Mouse (Mus musculus): ENCODE data around the gene Tle3.

Tle3 gene

DNA sequence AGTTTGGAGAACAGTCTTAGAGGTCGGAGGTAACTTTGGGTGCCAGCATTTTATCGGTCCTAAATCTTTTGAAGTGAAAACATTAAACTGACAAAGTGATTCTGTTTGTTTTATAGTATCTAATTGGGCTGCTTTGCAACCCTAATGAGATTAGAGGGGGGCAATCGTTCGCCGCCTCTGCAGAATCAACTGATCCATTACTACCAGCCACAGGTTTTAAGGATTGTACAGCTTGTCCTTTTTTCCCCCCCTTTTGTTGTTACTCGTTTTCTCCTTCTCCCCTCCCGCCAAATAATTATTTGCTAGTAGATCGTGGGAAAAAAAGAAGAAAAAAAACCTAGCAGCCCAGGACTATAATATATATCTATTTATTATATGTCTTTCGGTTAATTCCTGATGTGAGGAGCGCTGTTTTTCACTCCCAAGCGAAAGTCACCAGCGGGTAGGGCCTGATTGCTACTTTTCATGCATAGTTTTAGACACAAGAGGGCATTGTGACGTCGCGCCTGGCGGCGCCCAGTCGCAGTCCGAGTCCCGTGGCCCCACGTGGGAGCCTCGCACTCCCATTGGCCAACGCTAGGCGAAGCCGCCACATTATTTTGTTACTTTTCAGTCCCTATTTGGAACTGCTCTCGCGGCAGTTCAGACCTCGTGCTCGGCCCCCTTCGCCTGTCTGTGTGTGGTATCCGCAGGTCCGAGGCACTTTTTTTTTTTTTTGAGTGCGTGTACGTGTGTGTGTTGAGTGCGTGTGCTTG, at the start of gene Tle3:
Tle3 (plus strand) TSS at position 612 of the 755 bp plus-strand sequence.
- peak; percentile 95 for DNase-seq (ENCODE audit: extremely low read depth, low read depth)

DNA sequence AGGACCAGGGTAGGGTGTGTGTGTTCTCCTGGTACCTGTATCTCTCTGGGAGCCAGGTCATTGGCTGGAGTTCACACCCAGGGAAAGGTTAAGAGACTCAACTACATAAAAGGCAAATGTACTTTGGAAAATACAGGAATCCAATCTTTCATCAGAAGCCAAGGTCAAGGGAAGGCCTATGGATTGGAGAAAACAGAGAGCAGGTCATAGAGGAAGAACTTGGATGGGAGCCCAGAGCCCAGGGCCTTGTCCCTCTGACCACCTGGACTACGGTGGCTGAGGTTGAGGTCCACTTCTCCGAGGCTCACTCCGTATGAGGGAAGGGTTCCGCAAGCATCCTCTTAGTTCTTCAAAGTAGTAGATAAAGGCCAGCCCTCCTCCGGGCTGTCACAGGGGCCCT, 48.9 kb upstream of the Tle3 start:
- no peak for DNase-seq (ENCODE audit: extremely low read depth, low read depth)

DNA sequence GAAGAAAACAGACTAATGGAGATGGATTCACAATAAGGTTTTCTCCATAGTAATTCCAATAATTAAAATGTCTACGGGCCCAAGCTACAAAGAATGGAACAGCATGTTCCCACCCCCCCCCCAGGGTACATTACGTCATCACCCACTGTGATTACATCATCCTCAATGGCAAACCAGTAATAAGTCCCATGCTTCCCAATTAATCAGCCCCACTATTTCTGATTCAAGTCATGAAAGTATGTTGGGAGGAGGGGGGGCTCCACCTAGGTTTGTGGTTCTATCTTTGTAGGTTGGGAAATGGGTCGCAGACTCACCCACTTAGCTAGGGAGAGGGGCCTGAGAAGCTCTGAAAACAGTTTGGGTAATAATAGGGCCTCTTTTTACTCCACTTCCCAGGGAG, 48.3 kb upstream of the Tle3 start:
- no peak for DNase-seq (ENCODE audit: extremely low read depth, low read depth)

DNA sequence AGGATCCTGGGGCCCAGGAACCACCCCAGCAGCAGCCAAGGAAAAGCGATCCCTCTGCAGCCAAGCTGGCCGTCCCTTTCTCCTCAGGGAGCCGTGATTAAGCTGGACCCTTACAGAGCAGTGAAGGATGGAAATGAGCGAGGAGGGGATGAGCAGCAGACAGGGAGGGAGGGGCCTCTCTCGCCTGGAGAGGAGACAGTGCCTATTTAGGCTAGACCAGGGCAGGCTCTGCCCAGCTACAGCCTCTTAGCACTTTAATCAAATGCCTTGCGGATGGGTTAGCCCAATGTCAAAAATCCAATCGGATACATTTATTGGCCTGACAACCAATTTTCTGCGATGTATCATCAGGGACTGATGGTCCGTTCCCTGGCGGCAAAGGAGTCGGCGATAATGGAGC, 47.8 kb upstream of the Tle3 start:
- no peak for DNase-seq (ENCODE audit: extremely low read depth, low read depth)

DNA sequence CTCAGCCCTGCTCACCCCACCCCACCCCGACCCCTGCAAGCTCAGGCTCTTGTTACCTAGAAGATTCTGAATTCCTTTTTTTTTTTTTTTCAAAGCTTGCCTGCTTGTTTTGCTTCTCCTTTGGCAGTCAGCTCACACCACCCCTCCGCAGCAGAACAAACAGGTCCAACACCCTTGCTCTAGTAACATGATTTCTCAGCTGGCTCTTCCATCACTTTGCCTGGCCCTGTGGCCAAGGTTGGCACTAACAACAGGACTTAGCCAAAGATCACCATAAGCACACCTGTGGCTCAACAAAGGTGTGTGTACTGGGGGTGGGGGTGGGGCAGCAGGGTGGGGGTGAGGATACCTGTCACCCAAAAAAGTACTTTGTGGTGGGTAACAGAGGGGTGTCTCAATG, 47.2 kb upstream of the Tle3 start:
- DNase-seq (ENCODE audit: extremely low read depth, low read depth): no peak

DNA sequence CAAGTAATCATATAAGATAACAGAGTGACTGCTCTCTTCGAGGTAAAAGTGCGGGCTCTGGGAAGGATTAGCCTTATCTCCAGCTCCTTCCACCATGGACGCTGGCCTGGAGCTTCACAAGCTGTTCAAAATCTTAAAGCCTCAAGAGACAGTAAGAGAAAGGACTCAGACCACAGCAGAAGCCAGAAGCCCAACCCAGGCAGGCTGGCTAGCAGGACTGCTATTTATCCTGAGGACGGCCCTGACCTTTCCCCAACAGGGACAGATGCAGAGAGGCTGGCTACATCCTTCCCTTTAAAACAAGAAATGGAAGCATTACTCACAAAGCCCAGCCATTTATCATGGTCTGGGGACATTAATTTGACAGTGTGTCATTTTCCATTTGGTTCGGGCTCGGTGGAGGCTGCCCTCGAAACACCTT, 46.2 kb upstream of the Tle3 start:
- no peak for DNase-seq (ENCODE audit: extremely low read depth, low read depth)

DNA sequence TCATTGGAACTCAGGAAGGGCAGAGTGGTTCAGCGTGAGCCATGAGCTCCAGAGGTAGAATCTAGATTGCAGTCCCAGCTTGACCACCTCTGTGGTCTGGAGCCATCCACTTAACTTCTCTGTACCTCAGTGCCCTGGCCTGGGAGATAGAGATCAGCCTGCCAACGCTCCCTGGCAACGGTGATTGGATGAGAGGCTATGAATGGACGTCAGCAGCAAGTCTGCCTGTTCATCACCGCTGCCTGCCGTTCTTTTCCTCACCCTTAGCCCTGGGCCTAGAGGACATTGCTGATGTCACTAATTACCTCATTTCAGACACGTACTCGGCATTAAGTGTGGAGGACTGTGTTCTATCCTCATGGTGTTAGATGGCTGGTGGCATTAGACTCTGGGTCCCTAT, 45.2 kb upstream of the Tle3 start:
- no peak for DNase-seq (ENCODE audit: extremely low read depth, low read depth)

DNA sequence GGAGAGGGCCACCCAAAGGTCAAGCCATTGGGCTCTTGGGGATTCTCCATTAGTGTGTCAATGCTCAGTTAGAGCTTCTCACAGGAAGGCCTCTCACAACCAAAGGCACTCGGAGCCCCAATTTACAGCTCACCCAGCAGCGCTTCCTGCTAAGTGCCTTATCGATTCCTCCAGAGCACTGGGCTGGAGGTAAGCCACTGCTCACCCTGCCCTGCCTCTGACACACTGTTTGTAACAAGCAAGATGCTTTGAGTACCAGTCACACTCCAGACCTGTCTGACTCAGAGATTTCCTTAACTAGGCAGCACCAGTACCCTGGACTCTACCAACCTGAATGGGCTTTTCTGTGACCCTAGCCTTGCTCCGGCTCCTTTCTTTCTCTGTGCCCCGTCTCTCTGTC, 44.0 kb upstream of the Tle3 start:
- DNase-seq (ENCODE audit: extremely low read depth, low read depth): peak; percentile 76

DNA sequence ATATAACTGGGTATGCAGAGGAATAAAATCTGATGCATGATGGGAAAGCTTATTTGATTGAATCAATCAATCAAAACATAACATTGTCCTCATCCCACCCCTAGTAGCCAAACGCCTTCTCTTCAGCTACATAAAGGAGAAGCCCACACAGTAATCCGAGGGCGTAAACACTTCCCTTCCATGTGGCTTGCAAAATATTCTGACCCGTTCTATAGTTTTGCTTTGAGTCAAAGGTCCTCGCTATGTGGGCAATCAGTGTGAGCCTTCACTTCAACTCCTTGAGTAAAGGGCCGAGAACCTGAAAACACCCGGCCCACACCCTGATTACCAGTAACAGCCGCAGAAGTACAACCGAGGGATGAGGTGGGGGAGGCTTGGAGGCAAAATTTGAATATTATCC, 41.4 kb upstream of the Tle3 start:
- no peak for DNase-seq (ENCODE audit: extremely low read depth, low read depth)

DNA sequence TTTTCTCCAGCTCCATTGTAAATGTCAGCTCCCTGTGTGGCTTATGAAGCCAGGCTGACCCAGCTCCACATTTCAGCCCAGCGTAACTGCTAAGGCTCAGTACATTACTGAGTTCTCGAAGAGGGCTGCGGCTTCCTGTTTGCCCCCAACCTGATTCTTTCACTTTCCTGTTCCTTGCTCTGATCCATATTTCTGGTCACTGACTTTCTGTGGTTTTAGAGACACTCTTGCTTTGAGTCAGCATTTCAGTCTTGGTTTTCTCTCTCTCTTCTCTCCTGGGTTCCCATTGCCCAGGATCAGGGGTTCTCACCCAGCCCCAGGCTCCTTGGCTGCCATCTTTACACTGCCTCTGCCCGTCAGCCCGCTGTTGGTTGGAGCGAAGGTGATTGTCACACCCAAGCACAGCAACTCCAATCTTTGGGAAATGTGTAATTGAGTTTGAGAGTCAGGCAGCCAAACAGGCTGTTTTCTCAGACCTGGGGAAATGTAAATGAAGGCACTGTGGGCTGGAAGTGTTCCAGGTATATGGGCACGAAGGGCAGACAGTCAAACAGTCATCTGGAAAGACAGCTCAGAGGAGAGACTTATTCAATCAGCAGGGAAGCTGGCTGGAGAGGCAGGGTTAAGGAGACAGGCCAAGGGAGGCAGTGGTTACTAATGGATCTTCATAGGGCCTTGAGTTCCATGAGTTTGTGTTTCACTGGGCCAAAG, 39.8 kb upstream of the Tle3 start:
- no peak for DNase-seq (ENCODE audit: extremely low read depth, low read depth)

DNA sequence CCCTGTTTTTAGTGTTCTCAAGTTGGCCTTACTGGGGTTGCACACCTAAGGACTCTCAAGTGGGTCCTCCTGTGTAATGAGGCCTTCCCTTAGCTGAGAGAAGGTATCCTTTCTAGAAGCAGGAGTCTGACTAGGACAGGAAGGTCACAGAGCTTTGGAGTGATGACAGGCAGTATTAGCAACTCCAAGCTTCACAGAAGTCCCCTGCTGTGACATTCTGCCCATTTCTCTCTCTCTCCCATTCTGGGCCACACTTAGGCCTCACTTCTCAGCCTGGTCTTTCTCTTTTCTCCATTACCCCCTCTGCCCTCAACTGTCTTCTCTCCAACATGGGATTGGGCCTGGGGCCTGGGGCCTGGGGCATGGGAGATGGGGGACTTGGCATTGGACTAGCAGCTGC, 36.0 kb upstream of the Tle3 start:
- no peak for DNase-seq (ENCODE audit: extremely low read depth, low read depth)

DNA sequence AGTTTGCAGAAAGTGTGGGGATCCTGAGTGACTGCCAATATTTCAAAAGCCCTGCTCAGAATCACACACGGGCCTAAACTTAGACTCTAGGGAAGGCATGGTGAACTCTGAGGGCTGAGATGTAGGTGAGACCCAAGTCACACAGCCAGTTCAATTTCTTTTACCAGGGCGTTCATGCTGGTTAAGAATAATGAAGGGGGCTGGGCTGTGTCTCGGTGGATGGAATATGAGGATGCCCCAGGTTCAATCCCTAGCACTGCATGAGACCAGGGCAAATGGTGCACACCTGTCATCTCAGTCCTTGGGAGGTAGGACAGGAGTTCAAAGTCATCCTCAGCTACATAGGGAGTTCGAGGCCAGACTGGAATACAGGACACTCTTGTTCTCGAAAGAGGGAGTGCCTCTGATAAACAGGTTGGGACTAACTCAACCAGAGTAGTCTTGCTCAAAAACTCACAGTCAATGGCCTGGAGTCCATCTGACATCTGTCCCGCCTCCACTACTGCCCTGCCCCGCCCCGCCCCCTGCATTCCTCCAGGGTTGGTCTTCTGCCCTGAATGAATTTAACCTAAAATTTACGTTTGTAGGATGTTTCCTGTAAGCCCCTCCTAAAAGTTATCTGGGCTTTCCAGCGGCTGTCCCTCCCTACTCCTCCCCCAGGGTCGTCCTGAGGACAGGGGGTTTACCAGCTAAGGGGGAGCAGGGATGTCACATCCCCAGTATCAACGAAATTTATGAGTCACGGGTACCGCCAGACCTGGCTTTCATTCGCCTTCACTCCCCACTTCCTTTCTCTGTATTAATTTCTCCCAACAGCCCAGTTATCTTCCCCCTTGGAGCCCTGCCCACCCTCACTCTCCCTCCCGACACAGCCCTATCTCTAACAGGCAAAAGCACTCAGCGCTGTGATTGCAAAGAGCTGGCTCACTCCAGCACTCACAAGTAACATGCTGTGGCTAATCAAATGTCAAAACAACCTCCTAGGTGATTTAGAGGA, 35.3 kb upstream of the Tle3 start:
- peak; percentile 81 for DNase-seq (ENCODE audit: extremely low read depth, low read depth)

DNA sequence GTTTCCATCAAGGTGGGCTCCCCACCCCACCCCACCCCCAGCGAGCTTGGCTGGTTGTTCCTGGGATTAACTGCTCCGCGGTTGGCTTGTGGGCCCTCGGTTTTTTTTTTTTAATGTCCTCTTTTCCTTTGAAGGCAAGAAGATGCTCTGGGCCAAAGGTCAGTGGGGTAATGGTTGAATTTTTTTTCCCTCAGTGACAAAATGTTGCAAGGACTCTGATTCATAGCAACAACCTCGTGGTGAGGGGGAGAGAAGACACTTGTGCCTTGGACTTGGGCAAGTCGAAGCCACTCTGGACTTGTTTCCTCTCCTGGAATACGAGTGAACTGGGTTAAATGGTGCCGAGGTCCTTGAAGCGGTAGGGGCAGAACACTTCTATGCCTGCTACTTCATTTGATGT, 34.5 kb upstream of the Tle3 start:
- DNase-seq (ENCODE audit: extremely low read depth, low read depth): no peak

DNA sequence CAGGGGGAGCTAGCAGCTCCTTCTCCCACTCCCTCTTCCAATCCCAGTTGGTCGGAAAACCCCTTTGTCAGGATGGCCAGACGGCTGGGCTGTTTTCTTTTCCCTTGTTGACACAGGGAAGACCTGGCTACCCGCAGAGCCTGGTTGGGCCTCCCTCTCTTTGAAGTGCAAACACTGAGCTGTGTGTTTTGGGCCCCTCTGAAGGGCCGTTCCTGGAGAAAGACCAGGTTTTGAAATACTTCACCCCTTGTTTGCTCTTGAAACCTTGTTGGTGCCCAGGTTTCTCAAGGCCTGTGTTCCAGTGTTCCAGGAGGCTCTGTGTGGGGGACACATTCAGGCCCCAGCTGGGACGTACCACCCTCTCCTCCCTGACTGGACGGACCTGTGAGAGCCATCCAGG, 32.9 kb upstream of the Tle3 start:
- DNase-seq (ENCODE audit: extremely low read depth, low read depth): no peak

DNA sequence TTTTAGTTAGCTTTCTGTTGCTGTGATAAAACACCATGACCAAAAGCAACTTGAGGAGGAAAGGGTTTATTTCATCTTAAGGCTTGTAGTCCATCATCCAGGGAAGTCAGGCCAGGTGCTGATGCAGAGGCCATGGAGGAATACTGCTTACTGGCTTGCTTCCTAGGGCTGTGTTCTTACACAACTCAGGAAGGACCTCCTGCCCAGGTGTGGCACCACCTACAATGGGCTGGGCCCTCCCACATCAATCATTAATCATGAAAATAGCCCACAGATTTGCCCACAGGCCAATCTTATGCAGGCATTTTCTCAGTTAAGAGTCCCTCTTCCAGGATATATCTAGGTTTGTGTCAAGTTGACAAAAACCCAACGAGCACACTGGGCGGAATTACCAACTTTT, 31.8 kb upstream of the Tle3 start:
- no peak for DNase-seq (ENCODE audit: extremely low read depth, low read depth)

DNA sequence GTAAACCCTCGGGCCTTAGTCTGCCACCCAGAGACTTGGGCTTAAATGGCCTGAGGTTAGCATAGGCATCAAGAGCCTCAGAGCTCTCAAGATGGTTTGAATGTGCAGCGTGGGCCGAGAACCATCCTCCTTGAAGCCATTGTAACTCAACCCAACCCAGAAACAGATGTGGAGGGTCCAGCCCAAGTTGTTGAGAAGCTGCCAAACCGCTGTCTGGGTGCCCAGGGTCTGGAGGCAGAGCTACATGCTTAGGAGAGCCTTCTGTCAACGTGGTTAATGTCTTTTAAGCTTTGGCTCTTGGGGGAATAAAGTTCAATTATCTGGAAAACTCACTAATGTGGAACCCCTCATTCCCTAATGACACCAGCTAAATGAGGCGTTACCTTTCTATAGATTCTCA, 29.9 kb upstream of the Tle3 start:
- DNase-seq (ENCODE audit: extremely low read depth, low read depth): no peak

DNA sequence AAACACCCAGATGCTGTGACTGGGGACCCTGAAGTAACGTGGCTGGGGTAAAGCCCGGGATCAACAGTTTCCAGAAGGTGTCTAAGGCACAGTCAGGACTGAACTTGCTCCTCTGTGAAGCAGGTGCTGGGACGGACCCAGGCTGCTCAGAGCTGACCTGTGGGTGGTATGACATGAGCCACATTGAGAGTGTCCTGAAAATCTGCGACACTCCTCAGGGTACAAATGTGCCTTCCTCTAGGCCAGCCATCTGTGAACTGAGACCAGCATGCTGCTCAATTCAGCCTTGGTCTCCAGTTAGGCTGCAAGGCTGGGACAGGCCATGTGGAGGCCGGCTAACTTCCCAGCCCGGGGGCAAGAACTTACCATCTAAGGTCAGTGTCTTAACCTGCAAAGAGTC, 27.5 kb upstream of the Tle3 start:
- no peak for DNase-seq (ENCODE audit: extremely low read depth, low read depth)

DNA sequence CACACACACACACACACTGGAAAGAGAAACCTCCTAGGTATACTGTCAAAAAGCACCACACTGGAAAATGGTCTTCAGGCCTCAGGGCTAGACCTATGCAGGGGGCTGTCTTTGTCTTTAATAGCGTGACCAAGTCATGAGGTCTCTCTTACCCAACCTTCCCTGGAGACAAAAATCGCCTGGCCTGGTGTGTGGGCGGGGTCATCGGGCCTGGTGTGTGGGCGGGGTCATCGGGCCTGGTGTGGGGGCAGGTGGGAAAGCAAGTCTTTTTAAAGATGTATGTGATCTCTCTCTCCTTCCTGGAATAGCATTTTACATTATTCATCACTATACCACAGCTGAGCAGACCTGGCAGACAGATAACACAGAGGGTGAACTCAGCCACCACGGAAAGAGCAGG, 25.2 kb upstream of the Tle3 start:
- no peak for DNase-seq (ENCODE audit: extremely low read depth, low read depth)

DNA sequence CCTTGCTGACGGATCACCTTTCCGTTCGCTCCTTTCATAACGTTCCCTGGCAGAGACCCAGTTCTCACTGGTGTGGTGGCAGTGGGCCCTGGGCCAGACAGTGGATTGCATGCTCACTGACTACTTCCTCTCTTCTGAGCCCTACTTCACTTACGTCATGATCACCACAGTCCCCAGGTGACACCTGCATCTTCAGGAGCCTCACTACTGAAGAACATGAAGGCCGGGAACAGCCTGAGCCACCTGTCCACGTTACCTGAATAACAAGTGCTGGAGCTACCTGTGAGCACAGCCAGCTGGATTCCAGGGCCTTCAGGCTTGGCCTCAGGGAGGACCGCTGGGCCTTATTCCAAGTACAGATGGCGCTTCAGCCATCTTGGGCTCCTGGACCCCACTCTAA, 24.1 kb upstream of the Tle3 start:
- DNase-seq (ENCODE audit: extremely low read depth, low read depth): no peak

DNA sequence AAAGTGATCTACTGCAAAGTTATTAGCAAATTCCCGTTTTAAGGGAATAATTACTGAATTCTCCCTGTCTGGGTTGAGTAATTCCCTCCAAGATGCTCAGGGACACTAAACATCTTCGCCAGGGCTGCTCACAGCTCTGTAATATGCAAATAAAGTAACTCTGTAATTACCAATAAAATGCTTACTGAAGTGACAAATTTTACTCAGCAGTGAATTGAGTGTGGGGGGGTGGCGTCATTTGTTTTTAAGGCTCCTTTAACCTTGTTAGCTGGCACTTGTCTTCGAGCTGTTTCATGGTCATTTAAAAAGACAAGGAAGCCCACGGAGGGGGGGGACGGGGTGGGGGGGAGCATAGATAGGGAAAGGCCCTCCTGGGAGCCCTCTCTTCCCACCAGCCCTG, 23.6 kb upstream of the Tle3 start:
- DNase-seq (ENCODE audit: extremely low read depth, low read depth): no peak

DNA sequence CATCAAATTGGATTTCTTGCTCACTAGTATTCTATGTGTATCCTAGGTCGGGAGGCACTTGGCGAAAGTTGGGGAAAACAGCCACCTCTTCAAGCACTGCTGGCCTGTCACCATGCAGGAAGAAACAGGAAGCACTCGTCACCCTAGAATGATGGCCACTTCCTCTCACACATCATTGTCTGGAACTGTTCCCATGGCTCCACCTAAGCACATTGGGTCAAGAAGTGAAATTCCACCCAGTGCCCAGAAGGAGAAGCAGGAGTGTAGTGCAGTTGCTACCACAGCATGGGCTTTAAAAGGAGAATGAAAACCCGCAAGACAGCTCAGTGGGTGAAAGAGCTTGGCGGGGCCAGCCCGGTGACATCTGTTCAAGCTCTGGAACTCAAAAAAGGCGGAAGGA, 22.5 kb upstream of the Tle3 start:
- DNase-seq (ENCODE audit: extremely low read depth, low read depth): no peak

DNA sequence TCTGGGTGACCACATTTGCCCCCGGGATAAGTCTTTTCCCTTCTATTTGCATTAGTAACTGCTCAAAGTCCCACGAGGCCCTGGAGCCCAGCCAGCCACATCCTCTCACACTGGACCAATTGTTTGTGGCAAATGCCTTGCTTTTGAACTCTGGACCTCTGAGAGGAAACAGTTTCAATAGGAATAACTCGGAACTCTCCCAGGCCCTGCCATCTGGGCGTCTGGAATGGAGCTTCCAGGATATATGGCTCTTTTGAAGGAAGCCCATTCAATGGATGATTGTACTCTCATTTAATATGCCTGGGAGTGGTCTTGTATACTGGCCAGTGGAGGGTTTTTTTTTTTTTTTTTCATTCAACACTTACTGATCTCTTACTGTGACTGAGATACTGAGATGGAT, 21.0 kb upstream of the Tle3 start:
- no peak for DNase-seq (ENCODE audit: extremely low read depth, low read depth)
